Mouse (Mus musculus): Measurements from ENCODE around the gene Epb41.

GRCm38 (mm10) chr4:131915821-131916328 is 159.2 kb downstream of the Epb41 start:
- TF ChIP-seq CTCF (IDR thresholded peaks at IDR 0.05; ENCODE audit: low read depth, low read length) (no peak), POLR2A (IDR thresholded peaks at IDR 0.05; ENCODE audit: borderline replicate concordance, low read depth, low read length) (no peak)
